Mouse (Mus musculus): Measurements from ENCODE around the gene Fam129c.

The Fam129c gene

DNA sequence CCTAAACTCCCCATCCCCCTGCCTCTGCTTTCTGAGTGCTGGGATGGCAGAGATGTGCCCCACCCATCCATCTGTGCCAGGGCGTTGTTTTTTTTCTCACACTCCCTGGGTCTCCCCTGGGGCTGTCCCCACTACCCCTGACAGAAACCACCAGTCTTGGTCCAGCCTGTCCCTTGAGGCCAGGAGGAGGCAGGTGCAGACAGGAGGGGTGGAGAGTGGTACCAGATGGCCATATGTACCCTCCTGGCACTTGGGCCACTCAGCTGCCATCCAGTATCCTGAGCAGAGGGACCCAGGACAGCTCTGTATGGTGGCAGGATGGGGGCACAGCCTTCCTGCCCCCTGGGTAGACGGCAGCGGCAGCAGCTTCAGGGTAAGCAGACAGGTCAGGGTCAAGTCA lies at the start of gene Fam129c:
TSS of gene Fam129c (plus strand) at position 198 of the 400 bp plus-strand sequence.
- no peak for DNase-seq (ENCODE audit: low spot score in 2 of 2)

DNA sequence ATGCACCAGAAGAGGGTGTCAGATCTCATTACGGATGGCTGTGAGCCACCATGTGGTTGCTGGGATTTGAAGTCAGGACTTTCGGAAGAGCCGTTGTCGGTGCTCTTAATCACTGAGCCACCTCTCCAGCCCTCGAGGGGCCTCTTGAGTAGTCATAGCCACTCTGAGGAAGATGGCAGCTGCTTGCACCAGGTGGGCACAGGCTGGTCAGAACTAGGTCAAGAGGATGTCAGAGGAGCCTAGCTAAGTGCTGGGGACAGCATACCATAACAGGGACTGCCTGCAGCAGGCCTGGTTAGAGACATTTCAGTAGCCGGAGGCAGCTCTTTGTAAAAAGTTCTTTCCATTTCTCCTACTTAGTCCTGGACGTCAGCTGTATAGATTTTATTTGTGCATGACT lies 46.7 kb upstream of the Fam129c start:
- no peak for DNase-seq (ENCODE audit: low spot score in 2 of 2)

DNA sequence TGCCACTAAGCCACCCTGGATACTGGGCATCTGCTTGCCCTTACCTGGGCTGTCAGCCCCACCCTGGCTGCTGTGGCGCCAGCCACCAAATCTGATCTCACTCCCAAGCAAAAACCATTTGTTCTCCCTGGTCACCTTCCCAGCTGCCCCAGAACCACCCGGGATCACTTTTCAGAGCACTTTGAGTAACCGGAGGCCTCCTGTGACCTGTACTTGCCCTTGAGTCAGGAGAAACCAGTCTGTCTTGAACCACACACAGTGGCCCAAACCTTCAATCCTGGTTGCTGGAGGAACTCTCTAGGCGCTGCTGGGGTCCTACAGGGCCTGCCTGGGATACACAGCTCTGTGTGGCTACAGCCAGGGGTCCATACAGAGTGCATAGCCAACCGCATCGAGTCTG lies 44.7 kb upstream of the Fam129c start:
- DNase-seq (ENCODE audit: low spot score in 2 of 2), result no peak

DNA sequence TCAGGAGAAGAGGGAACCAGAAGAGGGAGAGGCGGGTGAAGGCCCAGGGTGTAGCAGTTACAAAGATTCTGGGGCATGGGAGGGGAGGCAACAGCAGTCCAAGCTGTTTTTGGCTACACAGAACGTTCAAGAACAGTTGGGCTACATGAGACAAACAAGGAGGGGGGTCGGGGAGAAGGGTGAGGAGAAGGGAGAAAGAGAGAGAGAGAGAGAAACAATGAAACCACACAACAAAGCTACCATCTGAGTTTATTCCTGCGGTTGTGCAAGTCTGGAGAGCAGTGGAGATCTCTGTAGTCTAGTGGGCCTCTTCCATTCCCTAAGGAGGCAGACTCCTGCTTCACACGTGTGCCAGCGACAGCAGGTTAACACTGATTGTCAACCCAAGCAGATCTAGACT lies 43.4 kb upstream of the Fam129c start:
- DNase-seq (ENCODE audit: low spot score in 2 of 2), result no peak

DNA sequence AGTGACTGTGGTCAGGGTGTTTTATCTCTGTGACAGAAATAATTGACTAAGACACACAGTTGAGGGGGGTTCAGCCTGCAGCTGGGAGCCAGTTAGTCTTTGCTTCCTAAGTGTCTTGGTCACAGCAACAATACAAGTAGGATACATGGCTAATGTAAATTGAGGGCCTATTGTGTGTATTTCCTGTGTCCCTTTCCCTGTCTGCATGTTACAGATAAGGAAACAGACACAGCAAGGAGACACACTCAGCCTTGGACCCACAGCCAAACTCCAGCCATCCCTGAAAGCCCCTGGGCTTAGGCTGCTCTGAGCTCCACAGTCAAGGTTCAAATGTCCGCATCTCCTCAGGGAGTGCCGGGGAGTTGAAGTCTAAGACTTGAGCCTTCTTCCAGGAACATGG lies 42.8 kb upstream of the Fam129c start:
- no peak for DNase-seq (ENCODE audit: low spot score in 2 of 2)

DNA sequence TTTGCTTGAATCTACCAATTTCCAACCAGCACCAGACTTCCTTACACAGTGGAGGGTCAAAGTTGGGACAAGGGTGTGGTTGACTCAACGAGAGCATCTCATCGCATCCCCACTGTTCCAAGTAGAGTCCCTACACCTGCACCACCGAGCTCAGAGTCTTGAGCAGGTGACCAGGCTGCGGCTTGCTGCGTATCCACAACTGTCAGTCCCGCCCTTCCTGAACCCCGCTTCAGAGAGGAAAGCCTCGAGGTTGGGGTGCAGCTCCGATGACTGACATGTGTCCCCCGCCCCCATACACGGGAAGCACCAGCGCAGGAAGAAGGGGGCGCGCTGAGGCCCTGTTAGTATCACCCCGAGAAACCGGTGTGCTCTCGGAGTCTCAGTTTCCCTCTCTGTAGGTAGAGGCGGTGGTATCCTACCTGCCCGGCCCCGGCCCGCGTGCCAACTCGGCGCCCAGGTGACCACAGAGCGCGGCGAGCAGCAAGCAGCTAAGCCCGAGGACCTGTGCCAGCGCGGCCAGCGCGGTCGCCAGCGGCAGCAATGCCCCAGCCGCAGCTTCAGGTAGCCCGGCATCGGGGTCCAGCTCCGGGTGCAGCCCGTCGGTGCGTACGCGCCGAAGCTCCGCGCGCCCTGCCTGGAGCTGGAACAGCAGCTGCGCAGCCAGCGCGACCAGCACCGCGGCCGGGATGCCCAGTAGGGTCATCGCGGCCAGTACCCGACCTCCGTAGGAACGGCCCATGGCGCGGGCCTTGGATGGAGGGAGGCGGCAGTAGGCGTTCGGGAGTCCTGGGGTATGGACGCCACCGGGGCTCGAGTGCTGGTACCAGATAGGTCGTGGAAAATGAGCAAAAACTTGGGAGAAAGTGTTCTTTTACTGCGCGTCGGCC lies 39.1 kb upstream of the Fam129c start, which contains the start of gene Tmem221:
TSS of gene Tmem221 (minus strand) at position 801 of the 887 bp plus-strand sequence.
- DNase-seq (ENCODE audit: low spot score in 2 of 2), result no peak

DNA sequence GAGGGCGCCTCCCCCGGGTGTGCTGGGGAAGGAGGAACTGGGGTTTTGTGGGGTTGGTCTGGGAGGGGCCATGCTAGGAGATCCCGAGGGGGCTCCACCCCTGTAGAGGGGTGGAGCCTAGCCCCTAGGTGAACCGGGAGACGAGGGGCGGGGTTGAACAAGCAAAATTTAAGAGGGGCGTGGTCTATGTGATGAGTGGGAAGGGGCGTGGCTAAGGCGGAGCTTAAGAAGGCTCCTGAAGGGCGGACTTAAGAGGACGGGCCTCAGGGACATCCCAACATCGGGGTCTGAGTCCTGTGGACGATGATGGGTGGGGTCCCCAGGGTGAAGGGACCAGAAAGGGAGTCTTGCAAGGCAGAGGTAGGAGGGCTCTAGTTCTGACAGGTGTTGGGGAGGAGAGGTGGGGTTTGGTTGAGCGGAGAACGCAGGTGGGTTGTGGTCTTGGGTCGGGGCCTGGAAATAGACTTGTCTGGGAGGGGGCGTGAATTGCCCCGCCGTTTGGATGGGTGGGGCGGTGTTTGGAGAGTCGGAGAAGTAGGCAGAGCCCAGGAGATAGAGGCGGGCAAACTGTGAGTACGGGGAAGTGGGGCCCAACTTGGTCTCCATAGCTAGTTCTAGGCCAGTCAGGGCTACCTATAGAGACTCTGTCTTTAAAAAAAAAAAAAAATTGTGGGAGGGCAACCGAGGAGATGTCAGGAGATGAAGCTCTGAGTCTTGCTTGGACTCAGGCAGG lies 38.3 kb upstream of the Fam129c start:
- no peak for DNase-seq (ENCODE audit: low spot score in 2 of 2)

DNA sequence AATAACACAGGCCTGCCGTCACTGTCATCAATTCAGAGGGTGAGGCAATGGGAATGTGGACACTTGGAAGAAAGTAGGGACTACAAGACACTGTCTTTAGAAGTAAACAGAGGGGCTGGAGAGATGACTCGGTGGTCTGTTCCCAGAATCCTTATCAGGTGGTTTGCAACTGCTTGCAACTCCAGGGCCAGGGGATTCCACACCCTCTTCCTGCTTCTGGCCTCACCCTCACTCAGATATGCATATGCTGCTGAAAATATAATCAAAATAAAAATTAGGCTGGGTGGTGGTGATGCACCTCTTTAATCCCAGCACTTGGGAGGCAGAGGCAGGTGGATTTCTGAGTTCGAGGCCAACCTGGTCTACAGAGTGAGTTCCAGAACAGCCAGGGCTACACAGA lies 37.4 kb upstream of the Fam129c start:
- no peak for DNase-seq (ENCODE audit: low spot score in 2 of 2)

DNA sequence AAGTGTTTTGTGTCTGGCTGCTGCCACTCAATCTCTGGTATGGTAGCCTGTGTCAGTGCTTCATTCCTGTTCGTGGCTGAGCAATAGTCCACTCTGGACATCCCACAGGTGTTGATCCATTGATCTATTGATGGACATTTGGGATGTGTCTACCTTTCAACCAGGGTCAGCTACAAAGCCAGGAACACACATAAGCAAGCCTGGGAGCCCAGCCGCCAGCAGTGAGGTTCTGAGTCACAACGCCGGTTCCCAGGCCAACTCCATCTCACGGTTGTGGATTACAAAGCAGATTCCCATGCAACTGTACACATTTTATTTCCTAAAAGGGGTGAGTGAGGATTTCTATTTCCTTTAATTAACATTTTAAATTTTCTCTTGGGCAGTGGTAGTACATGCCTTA lies 36.7 kb upstream of the Fam129c start:
- no peak for DNase-seq (ENCODE audit: low spot score in 2 of 2)

DNA sequence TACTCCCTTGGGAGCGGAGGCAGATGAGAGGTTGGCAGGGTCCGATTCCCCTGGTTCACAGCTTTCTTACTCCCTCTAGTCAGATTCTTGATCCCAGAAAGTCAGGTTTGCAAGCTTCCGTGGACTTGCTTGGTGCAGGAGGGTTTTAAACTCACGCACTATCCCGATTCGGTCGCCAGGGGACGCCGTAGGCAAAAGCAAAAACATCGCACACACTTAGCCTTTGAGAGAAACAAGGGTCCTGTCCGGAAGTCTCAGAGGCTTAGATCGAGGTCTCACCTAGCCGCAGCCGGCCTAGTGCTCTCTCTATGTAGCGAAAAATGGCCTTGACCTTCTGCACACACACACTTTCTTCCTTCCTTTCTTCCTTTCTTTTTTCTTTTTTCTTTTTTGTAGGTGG lies 36.0 kb upstream of the Fam129c start:
- peak; percentile 42 to 59 for DNase-seq (ENCODE audit: low spot score in 2 of 2)

DNA sequence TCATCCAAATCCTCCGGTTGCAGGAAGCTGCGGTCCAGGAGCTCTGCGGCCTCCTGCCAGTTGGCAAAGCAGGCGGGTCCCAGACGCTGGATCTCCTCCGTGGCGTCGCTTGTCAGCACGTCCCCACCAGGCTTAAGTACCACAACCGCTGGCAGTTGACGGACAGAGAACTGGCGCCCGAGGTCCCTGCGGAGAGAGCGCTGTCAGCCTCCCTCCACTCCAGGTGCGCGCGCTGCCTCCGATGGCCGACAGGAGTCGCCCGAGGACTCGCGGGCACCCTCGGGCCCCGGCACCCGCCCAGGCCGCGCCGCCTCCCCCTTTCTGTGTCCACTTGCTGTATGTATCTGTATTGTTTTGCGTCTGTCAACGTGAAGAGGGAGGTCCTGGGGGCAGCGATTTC lies 34.7 kb upstream of the Fam129c start:
- peak; percentile 60 to 65 for DNase-seq (ENCODE audit: low spot score in 2 of 2)

DNA sequence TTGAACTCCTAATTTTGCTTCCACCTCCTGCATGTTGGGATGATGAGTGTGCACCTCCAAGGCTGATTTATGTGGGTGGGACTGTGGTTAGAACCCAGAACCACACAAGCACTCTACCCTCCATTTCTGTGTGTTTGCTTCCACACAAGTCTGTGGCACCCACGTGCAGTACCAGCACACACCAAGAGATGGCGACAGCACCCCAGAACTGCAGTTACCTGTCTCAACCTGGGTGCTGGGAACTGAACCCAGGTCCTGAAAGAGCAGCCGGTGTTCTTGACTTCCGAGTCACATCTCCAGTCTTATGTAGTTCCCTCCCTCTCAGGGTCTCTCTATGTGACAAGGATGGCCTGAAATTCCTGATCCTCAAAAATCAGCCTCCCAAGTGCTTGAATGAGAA lies 33.5 kb upstream of the Fam129c start:
- DNase-seq (ENCODE audit: low spot score in 2 of 2), result no peak

DNA sequence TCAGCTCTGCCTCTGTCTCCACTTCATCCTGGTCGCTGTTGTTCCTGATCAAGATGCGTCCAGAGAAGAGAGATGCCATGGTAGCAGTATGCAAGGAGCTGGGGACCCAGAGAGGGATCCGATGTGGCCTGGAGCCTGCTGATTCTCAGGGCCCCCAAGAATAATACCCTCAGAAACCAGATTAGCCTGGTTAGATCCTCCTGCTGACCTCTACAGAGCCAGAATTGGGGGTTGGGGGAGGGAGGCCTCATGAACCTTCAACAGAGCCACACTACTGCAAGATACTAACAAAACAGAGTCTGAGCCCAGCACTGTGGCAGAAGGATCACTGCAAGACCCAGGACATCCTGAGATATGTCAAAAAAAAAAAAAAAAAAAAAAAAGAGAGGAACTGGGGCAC lies 30.9 kb upstream of the Fam129c start, which contains the start of gene Nxnl1:
TSS of gene Nxnl1 (minus strand) at position 101 of the 400 bp plus-strand sequence.
- no peak for DNase-seq (ENCODE audit: low spot score in 2 of 2)

DNA sequence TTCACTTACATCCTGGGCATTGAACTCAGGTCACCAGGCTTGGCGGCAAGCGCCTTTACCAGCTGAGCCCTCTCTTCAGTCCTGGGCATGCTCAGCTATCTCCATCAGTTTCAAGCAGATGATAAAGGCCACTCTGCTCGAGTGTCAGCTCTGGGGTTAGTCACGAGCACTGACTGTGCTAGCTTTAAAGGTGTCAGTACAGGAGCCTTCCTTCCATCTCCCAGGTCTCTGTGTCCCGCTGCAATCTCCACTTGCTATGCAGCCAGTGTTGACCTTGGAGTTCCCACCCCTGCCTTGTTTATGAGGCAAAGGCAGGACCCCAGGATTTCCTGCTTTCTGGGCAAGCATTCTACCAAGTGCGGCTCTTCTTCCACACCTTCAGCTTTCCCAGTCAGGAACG lies 29.9 kb upstream of the Fam129c start:
- no peak for DNase-seq (ENCODE audit: low spot score in 2 of 2)

DNA sequence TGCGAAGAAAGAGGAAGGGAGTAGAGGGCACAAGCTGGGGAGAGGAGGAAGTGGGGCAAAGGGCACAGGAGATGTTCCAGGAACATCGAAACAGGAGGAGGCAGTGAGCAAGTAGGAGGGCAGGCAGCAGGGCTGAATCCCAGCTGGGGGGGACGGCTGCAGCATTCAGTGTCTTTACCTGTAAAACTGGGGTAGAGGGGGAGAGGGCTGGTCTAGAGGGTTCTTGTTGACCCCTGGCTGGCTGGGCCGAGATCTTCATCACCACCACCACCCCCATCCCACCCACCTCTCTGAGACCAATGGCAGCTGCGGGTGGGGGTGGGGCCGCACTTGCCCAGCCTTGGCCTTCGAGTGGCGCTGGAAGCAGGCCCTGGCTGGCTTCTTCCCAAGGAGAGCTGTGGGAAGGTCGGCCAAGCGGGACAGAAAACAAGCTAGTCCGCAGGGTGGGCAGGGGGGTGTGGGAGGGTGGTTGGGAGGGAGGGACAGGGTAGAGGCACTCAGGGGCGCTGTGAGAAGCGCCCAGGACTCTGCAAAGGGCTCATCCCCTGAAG lies 29.0 kb upstream of the Fam129c start, which contains the start of gene Slc27a1:
TSS of gene Slc27a1 (plus strand) at position 496 of the 551 bp plus-strand sequence.
- DNase-seq (ENCODE audit: low spot score in 2 of 2), result peak; percentile 44 to 69

DNA sequence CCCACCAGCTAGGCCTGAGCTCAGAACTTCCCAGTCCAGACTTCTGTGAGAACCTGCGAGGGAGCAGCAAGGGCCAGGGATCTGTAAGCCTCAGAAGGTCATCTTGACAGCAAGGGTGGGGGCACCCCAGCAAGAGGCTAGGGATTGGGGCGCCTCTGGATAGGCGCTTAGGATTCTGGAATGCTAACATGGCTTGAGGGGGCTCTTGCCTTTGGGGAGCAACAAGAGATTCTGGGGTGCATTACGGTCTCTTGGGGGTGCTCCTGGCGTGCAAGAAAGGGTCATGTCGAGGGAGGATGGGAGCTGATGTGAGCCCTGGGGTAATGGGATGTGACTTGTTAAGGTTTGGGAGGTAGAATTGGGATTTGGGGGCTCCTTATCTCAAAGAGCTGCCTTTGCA lies 28.5 kb upstream of the Fam129c start:
- no peak for DNase-seq (ENCODE audit: low spot score in 2 of 2)

DNA sequence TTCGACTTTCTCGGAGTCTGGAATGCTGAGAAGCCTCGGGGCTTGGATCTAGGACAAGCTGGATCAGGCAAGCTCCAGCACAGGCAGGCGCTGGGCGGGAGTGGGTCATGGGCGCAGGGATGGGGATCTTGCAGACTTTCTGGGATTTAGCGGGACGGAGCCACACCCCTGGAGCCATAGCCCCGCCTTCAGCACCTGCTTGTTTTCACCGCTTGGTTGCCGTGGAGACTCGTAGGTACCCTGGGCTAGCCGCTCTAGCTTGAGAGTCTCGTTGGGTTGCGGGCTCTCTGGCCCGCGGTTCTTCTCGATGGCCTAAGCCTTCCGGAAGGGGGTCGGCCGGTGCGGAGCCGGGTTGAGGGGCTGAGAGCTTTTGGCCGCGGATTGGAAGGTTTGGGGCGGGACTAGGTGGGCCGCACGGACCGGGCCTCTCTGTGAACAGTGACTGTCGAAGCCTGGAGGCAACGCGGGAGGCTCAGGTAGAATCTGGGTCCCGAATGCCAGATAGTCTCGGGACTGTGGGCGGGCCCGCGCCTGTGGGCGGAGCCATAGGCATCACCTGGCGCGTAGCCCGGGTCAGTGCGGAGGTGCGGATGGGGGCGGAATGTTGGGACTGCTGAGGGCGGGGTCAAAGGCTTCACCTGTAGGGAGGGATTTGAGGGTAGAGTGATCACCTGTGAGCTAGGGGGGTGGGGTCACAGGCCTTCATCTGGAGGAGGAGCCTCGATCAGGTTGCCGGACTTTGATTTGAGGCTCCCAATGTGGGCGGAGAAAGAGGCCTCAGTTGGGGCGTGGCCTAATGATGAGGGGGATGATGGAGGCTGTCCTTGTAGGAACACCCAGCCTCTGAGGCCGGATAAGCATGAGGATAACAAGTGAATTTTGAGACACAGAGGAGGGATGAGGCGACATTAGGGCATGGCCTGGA lies 27.8 kb upstream of the Fam129c start:
- peak; percentile 82 to 93 for DNase-seq (ENCODE audit: low spot score in 2 of 2)

DNA sequence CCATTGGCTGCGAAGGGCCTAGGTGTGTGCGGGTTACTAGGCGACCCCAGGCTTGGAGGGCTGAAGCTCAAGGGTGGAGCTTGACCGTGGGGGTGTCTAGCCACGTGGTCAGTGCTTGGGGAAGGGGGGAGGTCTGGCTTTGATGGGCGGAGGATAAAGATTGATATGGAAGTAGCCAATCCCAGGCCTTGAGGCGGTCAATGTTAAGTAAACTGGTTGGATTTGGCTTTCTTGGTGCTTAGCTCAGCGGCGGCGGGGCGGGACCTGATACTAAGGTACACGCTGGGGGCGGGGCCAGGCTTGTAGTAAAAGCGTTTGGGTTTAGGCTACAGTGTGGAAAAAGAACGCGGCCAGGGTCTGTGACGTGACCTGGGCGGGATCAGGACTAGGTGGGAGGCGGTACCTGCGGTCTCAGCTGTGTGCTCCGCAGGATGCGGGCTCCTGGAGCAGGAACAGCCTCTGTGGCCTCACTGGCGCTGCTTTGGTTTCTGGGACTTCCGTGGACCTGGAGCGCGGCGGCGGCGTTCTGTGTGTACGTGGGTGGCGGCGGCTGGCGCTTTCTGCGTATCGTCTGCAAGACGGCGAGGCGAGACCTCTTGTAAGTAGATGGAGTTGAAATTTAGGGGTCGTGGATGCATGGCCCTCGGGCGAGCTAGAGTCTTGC lies 27.0 kb upstream of the Fam129c start:
- DNase-seq (ENCODE audit: low spot score in 2 of 2), result peak; percentile 94 to 98

DNA sequence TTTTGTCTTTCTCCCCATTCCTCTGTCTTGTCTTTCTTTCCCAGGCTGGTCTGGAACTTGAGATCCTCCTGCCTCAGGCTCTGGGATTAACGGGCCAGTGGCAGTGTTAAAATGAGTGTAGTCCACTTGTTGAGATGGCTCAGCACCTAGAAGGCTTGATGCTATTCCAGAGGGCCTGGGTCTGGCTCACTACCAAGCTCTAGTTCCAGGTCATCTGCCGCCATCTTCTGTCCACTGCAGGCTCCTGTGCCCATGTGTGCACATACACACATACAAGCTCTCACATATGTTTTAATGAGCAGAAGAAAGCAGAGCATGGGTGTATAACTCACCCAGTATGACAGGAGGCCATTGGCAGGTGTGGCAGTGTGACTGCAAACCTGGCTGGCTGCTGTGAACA lies 25.4 kb upstream of the Fam129c start:
- DNase-seq (ENCODE audit: low spot score in 2 of 2), result no peak

DNA sequence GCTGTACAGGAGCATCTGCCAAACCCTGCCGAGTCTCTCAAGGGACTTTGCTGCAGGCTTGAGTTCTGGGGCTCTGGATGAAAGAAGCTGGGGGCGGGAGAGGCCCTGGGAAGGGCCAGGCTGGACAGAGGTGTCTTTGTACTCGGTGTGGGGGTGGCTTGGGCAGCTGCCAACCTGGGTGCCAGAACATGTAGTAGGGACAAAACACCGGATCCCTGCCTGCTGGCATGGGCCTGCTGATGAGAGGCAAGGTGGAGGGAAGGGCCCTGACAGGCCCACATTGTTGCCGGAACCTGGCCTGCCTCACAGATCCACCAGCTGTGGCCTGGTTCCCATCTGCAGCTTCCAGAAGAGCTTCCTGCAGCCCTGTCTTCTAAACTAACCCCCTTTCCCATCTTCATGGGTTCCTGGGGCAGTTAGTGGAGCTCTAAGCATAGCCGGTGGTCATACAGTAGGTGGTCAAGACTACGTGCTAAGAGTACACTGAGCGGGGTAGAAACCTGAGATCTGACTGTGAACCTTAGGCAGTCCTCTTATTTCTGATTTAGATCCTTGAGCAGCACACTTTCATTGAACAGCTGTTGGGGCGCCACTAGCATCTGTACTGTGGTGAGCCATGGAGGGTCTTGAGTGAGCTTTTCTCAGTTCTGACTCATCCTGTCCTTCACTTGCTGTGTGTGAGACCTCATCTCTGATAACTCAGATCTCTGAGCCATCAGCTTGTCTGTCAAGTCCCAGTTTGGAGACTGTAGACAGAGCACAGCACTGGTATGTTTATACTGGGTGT lies 24.4 kb upstream of the Fam129c start:
- peak; percentile 77 to 87 for DNase-seq (ENCODE audit: low spot score in 2 of 2)
